Mouse (Mus musculus): ENCODE data around the gene Slc25a38. TPM values are rescaled to one million over a fixed set of nuclear protein-coding genes. Genes with fewer than 3 reads are reported as not detected.

Slc25a38 gene
- total RNA-seq, 2 experiments from 2014 or later: 10.4 to 12.1 TPM

GRCm38 (mm10) chr9:120111156-120111945 lies 1.2 kb downstream of the Slc25a38 start:
- intact Hi-C loops (cut with DNase I): no loop called here
- TF ChIP-seq CTCF (IDR thresholded peaks at IDR 0.05): no peak
- DNase-seq: no peak
- Histone ChIP-seq H3K4me3 (peak overlapping the region; percentile 77), H3K27ac (peak overlapping the region; percentile 99)

GRCm38 (mm10) chr9:120112472-120112871 lies 2.3 kb downstream of the Slc25a38 start:
- DNase-seq: no peak
- Histone ChIP-seq H3K27ac (no peak overlapping the region), H3K4me3 (no peak overlapping the region)
- no peak for TF ChIP-seq CTCF (IDR thresholded peaks at IDR 0.05)
- intact Hi-C loops (cut with DNase I): no loop called here

DNA sequence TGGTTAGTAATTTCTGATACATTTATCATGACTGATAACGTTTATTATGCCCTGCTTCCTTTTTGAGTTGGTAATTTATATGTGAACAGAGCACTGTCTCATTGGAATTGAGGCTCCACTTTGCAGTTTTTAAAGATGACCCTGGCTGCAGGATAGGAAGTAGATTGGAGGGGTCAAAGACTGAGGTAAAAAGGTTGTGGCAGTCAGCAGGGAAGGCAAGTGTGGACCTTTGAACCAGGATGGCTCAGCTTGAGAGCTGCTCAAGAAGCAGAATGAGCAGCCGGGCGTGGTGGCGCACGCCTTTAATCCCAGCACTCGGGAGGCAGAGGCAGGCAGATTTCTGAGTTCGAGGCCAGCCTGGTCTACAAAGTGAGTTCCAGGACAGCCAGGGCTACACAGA lies 3.3 kb downstream of the Slc25a38 start:
- no peak overlapping the region for H3K27ac ChIP-seq
- intact Hi-C loops (cut with DNase I): no loop called here
- H3K4me3 ChIP-seq: no peak overlapping the region
- no peak for TF ChIP-seq CTCF (IDR thresholded peaks at IDR 0.05)
- no peak for DNase-seq

DNA sequence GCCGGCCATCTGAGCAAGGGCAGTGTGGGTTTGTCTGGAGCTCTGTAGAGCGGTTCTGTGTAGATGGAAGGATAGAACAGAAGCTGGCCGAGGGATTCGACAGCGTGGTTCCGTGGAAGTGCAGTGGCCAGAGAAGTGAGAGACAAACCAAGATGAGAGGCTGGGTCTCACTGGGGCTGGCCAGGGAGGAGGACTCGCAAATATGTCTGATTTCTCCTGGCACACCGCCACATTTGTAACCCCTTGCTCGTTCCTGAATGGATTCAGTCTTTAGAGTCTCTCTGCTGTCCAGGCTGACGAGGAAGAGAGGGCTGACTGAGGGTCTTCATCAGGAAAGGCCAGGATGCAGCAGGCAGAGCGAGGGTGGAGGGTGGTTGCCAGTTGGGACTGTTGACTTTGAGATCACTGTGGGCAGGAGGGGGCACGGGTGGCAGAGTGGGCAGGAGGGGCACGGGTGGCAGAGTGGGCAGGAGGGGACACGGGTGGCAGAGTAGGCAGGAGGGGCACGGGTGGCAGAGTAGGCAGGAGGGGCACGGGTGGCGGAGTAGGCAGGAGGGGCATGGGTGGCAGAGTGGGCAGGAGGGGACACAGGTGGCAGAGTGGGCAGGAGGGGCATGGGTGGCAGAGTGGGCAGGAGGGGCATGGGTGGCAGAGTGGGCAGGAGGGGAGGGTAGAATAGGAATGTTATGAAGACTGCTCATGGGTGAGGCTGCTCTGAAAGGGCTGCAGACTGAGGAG lies 4.0 kb downstream of the Slc25a38 start:
- H3K4me3 ChIP-seq: no peak overlapping the region
- TF ChIP-seq CTCF (IDR thresholded peaks at IDR 0.05): no peak
- intact Hi-C loops (cut with DNase I): no loop called here

GRCm38 (mm10) chr9:120114789-120115151 lies 4.6 kb downstream of the Slc25a38 start:
- no peak overlapping the region for H3K27ac ChIP-seq
- TF ChIP-seq CTCF (IDR thresholded peaks at IDR 0.05): no peak
- intact Hi-C loops (cut with DNase I): no loop called here
- no peak overlapping the region for H3K4me3 ChIP-seq
- no peak for DNase-seq

More for the DNA sequence above, 4.0 kb downstream of the Slc25a38 start:
- no peak for DNase-seq
- H3K27ac ChIP-seq: no peak overlapping the region

DNA sequence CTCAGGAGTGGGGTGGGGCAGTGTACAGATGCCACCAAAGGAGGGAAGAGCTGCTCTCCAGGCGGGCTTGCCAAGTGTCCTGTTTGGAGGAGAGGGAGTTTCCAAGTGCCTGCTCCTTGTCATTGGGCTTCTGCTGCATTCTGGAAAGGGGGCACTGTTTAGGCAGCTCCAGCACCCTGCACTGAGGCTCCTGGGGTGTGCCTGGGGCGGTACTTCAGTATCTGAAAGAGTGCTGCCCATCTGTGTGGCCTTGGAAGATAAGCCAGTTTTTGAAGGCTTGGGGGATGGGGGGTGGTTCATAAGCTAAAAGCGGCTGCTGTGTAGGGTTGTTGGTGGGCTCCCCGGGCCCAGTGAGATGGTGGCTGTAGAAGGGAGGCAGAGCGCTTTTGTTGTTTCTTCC lies 5.4 kb downstream of the Slc25a38 start:
- no peak overlapping the region for H3K4me3 ChIP-seq
- no peak for DNase-seq
- H3K27ac ChIP-seq: no peak overlapping the region; the same call in 1 of the 2 replicates
- no peak for TF ChIP-seq CTCF (IDR thresholded peaks at IDR 0.05)
- intact Hi-C loops (cut with DNase I): no loop called here

DNA sequence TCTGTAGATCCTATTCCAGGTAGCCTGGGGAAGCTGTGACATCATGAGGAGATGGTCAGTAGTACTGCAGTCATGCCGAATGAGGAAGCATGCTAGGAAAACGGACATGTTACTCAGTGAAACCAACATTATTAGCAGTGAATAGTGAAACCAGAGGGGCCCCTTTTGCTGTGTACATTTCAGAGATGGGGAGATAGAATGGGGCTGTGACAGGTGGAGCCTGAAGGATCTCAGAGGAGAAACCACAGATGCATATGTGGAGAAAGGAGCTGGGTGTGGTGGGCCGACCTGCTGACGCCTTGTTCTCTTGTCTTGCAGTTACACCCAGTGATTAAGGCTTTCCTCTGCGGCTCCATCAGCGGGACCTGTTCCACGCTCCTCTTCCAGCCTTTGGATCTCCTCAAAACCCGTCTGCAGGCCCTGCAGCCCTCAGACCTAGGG lies 6.0 kb downstream of the Slc25a38 start:
- intact Hi-C loops (cut with DNase I): no loop called here
- TF ChIP-seq CTCF (IDR thresholded peaks at IDR 0.05): no peak
- Histone ChIP-seq H3K27ac (no peak overlapping the region; the same call in 1 of the 2 replicates), H3K4me3 (no peak overlapping the region)
- no peak for DNase-seq

GRCm38 (mm10) chr9:120118212-120118611 lies 8.0 kb downstream of the Slc25a38 start:
- TF ChIP-seq CTCF (IDR thresholded peaks at IDR 0.05): no peak
- intact Hi-C loops (cut with DNase I): no loop called here
- Histone ChIP-seq H3K4me3 (no peak overlapping the region), H3K27ac (no peak overlapping the region)
- DNase-seq: no peak

DNA sequence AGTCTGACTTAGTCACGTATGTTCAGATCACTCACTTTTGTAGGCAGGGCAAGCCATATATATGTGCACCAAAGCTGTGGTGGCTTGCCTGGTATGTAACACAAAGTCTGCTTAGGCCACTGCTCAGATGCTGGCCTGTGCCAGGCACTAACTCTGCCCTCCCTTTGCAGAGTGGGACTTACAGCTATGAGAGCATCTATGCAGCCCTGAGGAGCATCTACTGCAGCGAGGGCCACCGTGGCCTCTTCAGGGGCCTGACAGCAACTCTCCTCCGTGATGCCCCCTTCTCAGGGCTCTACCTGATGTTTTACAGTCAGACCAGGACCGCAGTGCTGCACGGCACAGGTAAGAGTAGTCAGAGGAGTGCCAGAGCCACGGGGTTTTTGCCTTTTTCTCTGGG lies 10.3 kb downstream of the Slc25a38 start:
- TF ChIP-seq CTCF (IDR thresholded peaks at IDR 0.05): no peak
- H3K4me3 ChIP-seq: no peak overlapping the region
- intact Hi-C loops (cut with DNase I): no loop called here
- H3K27ac ChIP-seq: no peak overlapping the region
- no peak for DNase-seq

DNA sequence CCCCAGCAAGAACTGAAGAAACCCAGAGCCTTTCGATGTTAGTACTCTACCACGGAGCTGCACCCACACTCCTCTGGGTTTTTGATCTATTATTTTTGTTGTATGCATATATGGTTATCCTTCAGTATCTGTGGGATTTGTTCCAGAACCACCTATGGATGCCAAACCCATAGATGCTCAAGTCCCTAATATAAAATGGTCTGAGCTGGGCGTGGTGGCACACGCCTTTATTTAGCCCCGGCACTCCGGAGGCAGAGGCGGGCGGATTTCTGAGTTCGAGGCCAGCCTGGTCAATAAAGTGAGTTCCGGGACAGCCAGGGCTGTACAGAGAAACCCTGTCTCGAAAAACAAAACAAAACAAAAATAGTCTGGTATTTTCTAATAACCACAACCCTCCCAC lies 16.7 kb downstream of the Slc25a38 start:
- DNase-seq: no peak
- Histone ChIP-seq H3K27ac (peak overlapping the region; percentile 95), H3K4me3 (peak overlapping the region; percentile 97)
- intact Hi-C loops (cut with DNase I): loop anchor here (1.0 kb wide), 1 partner anchor 17 kb away; the partner anchor contains the start of gene Slc25a38
- TF ChIP-seq CTCF (IDR thresholded peaks at IDR 0.05): no peak

- H3K4me3 ChIP-seq: peak within 1 kb of the TSS; percentile 97
- H3K27ac ChIP-seq: peak within 1 kb of the TSS; percentile 95
- intact Hi-C loops (cut with DNase I): loop anchor here (1.0 kb wide), 1 partner anchor 17 kb away; the partner anchor contains the start of gene Slc25a38
- DNase-seq: peak; percentile 98
- no peak for TF ChIP-seq CTCF (IDR thresholded peaks at IDR 0.05)
Measured at GRCm38 (mm10) chr9:120127538-120128251, 17.5 kb downstream of the Slc25a38 start, which contains the start of gene Rpsa. TSS of gene Rpsa (plus strand) at chr9:120127689.

DNA sequence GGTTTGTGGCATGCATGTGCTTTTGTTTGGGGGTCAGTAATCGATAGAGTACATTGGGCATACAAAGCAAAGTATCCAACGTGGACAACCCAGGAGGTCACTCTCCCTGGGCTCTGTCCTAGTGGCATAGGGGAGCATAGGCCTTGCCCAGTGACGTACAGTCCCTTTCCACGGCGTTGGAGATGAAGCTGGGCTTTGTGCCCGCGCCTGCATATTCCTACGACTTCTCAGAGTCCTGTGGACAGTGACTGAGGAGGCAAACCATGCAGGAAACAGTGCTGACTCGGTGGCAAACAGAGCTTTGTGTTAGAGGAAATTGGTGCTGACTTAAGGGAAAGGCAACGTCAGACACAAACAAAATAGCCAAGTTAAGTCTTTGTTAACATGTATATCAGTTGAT lies 19.1 kb downstream of the Slc25a38 start:
- peak overlapping the region; percentile 97 for H3K4me3 ChIP-seq
- no peak overlapping the region for H3K27ac ChIP-seq

More for the DNA sequence above, 19.1 kb downstream of the Slc25a38 start:
- no peak for TF ChIP-seq CTCF (IDR thresholded peaks at IDR 0.05)
- DNase-seq: no peak
- intact Hi-C loops (cut with DNase I): no loop called here

Measured in gastrocnemius, adult 2 months (tissue).